In genomic region chr17:12659233-12659632, GRCm38 (mm10) we compare ENCODE assay signal across 28 mouse cellular contexts. TPM values are rescaled to one million over a fixed set of nuclear protein-coding genes. Genes with fewer than 3 reads are reported as not detected.
"Had no signal": no experiment of that assay in that cellular context is flagged by ENCODE, and none has a peak within 500 bp of the region (broad histone marks: within the 10 kb centered on the region; RNA-seq: fewer than 3 reads in every experiment).

No protein-coding gene starts in this region.

- H3K27me3 ChIP-seq: heart, embryonic 12.5 days; hindbrain, embryonic 12.5 days; kidney, embryonic 15.5 days; limb, embryonic 13.5 days; limb, embryonic 15.5 days had no signal

- H3K4me2 ChIP-seq: heart, embryonic 12.5 days; hindbrain, embryonic 12.5 days; hindbrain, embryonic 14.5 days; kidney, embryonic 15.5 days; limb, embryonic 13.5 days; limb, embryonic 15.5 days; liver, embryonic 13.5 days; liver, embryonic 15.5 days had no signal

- H3K4me3 ChIP-seq: gastrocnemius, adult 2 months; heart, embryonic 10.5 days; heart, embryonic 12.5 days; hindbrain, embryonic 10.5 days; hindbrain, embryonic 12.5 days; kidney, embryonic 15.5 days; limb, embryonic 13.5 days; limb, embryonic 15.5 days; liver, embryonic 13.5 days; liver, embryonic 15.5 days had no signal

- H3K27ac ChIP-seq: gastrocnemius, adult 2 months; heart, embryonic 10.5 days; hindbrain, embryonic 10.5 days; hindbrain, embryonic 12.5 days; hindbrain, embryonic 14.5 days; kidney, embryonic 15.5 days; kidney, postnatal 0 days; limb, embryonic 13.5 days; limb, embryonic 15.5 days; liver, embryonic 13.5 days; liver, embryonic 15.5 days had no signal

- H3K9me3 ChIP-seq: heart, embryonic 10.5 days; heart, embryonic 12.5 days; hindbrain, embryonic 10.5 days; hindbrain, embryonic 12.5 days; kidney, embryonic 15.5 days; limb, embryonic 13.5 days; limb, embryonic 15.5 days; liver, embryonic 13.5 days; liver, embryonic 15.5 days had no signal

- H3K36me3 ChIP-seq: heart, embryonic 10.5 days; heart, embryonic 12.5 days; hindbrain, embryonic 10.5 days; hindbrain, embryonic 12.5 days; kidney, embryonic 15.5 days; limb, embryonic 13.5 days; limb, embryonic 15.5 days; liver, embryonic 13.5 days; liver, embryonic 15.5 days had no signal

- ATAC-seq: forebrain, embryonic 16.5 days; hindbrain, embryonic 16.5 days; inflammation-experienced regulatory T-cells, adult 6 months had no signal

- H3K4me1 ChIP-seq: hindbrain, embryonic 12.5 days; kidney, embryonic 15.5 days; liver, embryonic 13.5 days; liver, embryonic 15.5 days had no signal

- DNase-seq: gastrocnemius, adult 2 months; gastrocnemius, postnatal 10 days; gastrocnemius, postnatal 25 days; heart, postnatal 10 days; heart, postnatal 4 days; kidney, adult 11 months; kidney, adult 2 months; kidney, adult 9 months; kidney, postnatal 14 days; kidney, postnatal 4 days; layer of hippocampus, adult 9-11 months; layer of hippocampus, postnatal 36 days; left cerebral cortex, postnatal 4 days; liver, embryonic 13.5 days had no signal

- H3K9ac ChIP-seq: heart, embryonic 12.5 days; hindbrain, embryonic 12.5 days; hindbrain, embryonic 14.5 days; kidney, embryonic 15.5 days; limb, embryonic 13.5 days; limb, embryonic 15.5 days; liver, embryonic 13.5 days; liver, embryonic 15.5 days had no signal

RNA-seq across cellular contexts. Expression of gene Slc22a1, which starts 16.4 kb away (rescaled TPM):
- polyA plus RNA-seq: forebrain, embryonic 16.5 days; hindbrain, embryonic 10.5 days; hindbrain, embryonic 12.5 days; hindbrain, embryonic 14.5 days; hindbrain, embryonic 16.5 days; limb, embryonic 11.5 days; limb, embryonic 15.5 days; liver, embryonic 13.5 days had no signal
